ENCODE assay signal across 9 mouse cellular contexts in the genomic region with DNA sequence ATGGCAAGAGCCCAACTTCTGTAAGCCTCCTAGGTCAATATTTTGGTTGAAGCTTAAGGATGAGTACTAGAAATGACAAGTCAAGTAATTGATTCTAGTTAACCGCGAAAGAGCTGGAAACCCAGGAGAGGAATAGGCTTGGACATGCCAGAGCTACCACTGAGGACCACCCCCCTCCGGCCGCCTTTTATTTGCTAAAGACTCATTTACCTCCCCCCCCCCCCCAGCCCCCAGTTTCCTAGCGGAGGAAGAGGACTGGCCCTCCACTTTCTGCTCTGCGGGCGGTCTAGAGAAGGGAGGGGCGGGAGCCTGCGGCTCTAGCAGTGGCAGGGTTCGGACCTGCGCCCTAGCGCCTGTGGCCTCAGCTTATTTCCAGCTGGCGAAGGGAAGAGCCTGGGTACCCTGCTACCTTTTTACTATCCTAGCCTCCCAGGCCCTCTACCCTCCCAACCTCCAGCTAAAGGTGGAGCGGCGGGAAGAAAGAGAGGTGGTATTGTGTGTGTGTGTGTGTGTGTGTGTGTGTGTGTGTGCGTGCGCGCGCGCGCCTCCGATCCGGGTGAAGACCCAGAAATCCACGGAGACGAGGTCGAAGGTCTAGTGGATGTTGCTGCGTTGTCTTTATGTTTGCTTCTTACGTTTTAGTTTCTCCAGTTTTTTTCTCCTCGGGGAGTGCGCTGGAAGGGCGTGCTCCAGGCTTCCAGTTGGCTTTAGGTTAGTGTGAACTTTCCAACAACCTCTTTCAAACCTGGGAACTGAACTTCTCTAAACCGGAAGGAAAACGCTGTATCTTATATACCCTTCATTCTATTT. TPM values are rescaled to one million over a fixed set of nuclear protein-coding genes. Genes with fewer than 3 reads are reported as not detected.
DNase-seq lines count a peak whose midpoint lies in the region; ATAC-seq and TF ChIP-seq lines count a peak whose summit lies in the region.
"Had no signal": no experiment of that assay in that cellular context is flagged by ENCODE, and none has a peak within 500 bp of the region (broad histone marks: within the 10 kb centered on the region; RNA-seq: fewer than 3 reads in every experiment).

No protein-coding gene starts in this region.

- no peak for ATAC-seq in hindbrain, embryonic 12.5 days (ENCODE audit: low FRiP score)
- ATAC-seq in midbrain, embryonic 15.5 days (replicated peaks), result no peak
- no peak for ATAC-seq in CD4-positive, CD25-positive, alpha-beta regulatory T cell, adult 4 months

- WGBS in hindbrain, embryonic 12.5 days, result under 1% methylated on average over 26 of the region's 33 CpGs
- WGBS in midbrain, embryonic 15.5 days, result under 1% methylated on average over 31 of the region's 33 CpGs

- H3K4me2 ChIP-seq in hindbrain, embryonic 12.5 days (replicated peaks), result no peak overlapping the region; the same call in none of the 2 replicates
- H3K4me2 ChIP-seq in midbrain, embryonic 15.5 days, result peak overlapping the region; percentile 22

- H3K36me3 ChIP-seq in hindbrain, embryonic 12.5 days, result no peaks in the 10 kb centered on the region
- H3K36me3 ChIP-seq in midbrain, embryonic 15.5 days (replicated peaks), result no peaks in the 10 kb centered on the region

- H3K4me3 ChIP-seq in gastrocnemius, adult 2 months, result 0 out of 2 replicates have a peak overlapping the region, but pooled peaks have one; percentile 4
- no peak overlapping the region for H3K4me3 ChIP-seq in hindbrain, embryonic 12.5 days
- peak overlapping the region; percentile 2 for H3K4me3 ChIP-seq in midbrain, embryonic 15.5 days

- intact Hi-C loops in gastrocnemius, adult 2 months (cut with DNase I), result no loop called here

- no peaks in the 10 kb centered on the region for H3K9me3 ChIP-seq in hindbrain, embryonic 12.5 days (replicated peaks)
- H3K9me3 ChIP-seq in midbrain, embryonic 15.5 days, result no peaks in the 10 kb centered on the region

- TF ChIP-seq CTCF in gastrocnemius, adult 2 months (IDR thresholded peaks at IDR 0.05), result no peak

- no peak for DNase-seq in gastrocnemius, adult 2 months
- no peak for DNase-seq in gastrocnemius, adult 18-20 months (ENCODE audit: low spot score)
- DNase-seq in R1 (ENCODE audit: low read depth, low spot score), result peak; percentile 75
- no peak for DNase-seq in kidney, postnatal 36 days
- DNase-seq in natural killer cell, adult 2 months (ENCODE audit: low spot score in 2 of 2), result no peak
- DNase-seq: lung, postnatal 14 days had no signal

- peaks cover 94% of the 10 kb centered on the region for H3K27me3 ChIP-seq in hindbrain, embryonic 12.5 days
- peaks cover 90% of the 10 kb centered on the region for H3K27me3 ChIP-seq in midbrain, embryonic 15.5 days (replicated peaks)

- H3K27ac ChIP-seq in gastrocnemius, adult 2 months, result no peak overlapping the region
- 0 out of 2 replicates have a peak overlapping the region, but pooled peaks have one; percentile 2 for H3K27ac ChIP-seq in hindbrain, embryonic 12.5 days
- H3K27ac ChIP-seq in midbrain, embryonic 15.5 days, result peak overlapping the region; percentile 26; the same call in 1 of the 2 replicates

- H3K9ac ChIP-seq in hindbrain, embryonic 12.5 days, result no peak overlapping the region
- no peak overlapping the region for H3K9ac ChIP-seq in midbrain, embryonic 15.5 days

- H3K4me1 ChIP-seq in hindbrain, embryonic 12.5 days, result peaks cover 25% of the 10 kb centered on the region
- peaks cover 22% of the 10 kb centered on the region; the same call in 1 of the 2 replicates for H3K4me1 ChIP-seq in midbrain, embryonic 15.5 days

RNA-seq across cellular contexts. Expression of gene Nkx2-2, which starts 6.8 kb away (rescaled TPM):
- not detected for total RNA-seq in gastrocnemius, adult 2 months (2021)
- not detected for total RNA-seq in gastrocnemius, adult 18-20 months (2021)
- polyA plus RNA-seq in hindbrain, embryonic 12.5 days (2016; fragmentation: Nextera tagmentation; extraction: Ambion mirVana), result 2.9 and 3.6 TPM in 2 replicates
- 6.3 and 9.4 TPM in 2 replicates for polyA plus RNA-seq in midbrain, embryonic 15.5 days (2015; fragmentation: Nextera tagmentation; extraction: Ambion mirVana)
- not detected for polyA plus RNA-seq in CD4-positive, CD25-positive, alpha-beta regulatory T cell, adult 4 months (2017; shearing (Covaris generic))
